Mouse (Mus musculus) lung, postnatal 10 days (tissue): Measurements from ENCODE around the gene Tmtc1.

Experiments used
- DNase-seq: peaks from one replicate; pipeline ENCODE4 v3.0.0; 2021

Gene Tmtc1

DNA sequence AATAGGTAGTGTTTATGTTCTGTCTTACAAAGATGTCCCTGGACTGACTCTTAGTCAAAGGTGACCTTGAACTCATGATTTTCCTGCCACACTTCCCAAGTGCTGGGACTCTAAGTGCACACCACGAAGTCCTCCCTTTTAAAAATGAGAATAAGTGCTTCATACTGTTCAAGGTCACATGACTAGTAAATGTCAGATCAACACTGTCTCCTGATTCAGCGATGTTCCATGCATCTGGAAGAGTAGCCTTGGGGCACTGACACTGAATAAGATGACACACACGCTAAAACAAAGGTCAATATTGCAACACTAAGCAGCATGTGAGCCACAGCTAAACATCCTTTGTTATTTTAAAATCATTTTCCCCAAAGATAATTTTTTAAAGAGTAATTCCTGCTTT is 139.0 kb downstream of the Tmtc1 start:
- no peak for DNase-seq

DNA sequence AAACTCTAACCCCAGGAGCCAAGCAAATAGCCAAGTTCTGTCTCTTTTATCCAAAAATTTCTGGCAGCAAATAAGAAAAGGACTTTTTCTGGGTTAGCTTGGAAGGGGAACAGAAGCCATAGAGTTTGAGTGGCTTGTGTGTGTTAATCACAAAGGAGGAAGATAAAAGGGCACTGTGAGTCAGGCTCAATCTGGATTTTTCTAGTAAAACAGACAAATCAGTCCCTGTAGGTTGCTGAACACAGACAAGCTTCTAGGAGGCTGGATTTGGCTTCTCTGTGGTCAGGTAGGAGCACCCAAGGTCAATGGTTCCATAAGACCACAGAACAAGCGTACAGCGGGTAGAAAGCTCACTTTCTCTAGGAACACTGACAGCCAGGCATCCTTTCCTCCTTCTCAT is 141.9 kb downstream of the Tmtc1 start:
- DNase-seq: no peak

DNA sequence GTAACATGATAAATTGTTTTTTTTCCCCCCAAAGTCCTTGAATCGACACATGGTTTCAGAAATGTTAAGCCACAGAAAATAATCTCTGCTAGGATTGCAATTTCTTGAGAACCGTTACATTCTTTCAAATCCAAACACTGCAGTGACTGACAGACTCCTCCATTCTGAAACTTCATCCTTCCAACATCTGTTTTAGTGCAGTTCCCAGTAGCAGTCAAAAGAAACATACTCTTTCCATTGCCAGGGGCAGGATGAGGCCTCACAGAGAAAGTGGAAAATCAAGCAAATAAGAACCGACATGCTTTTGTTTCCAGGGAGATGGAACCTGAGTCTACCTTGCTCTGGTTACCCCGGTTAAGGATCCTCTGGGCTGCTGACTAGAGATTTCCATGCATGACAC is 147.1 kb downstream of the Tmtc1 start:
- no peak for DNase-seq

DNA sequence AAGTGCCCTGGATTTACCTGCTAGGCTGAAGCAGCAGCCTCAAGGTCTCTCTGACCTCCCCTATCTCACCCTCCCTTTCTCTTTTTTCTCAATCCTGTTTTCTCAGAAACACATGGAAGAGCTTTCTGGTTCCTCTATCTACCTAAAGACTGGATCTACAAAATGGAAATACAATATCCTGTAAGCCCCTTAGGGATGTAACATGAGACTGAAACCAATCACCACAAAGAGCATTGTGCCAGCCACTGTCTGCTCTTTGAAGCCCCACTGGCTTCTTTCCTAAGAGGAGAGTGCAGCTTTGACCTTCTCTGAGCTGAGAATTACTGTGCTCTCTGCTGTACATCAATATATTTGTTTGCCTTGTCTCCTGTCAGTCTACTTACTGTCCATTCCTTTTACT is 147.8 kb downstream of the Tmtc1 start:
- no peak for DNase-seq

DNA sequence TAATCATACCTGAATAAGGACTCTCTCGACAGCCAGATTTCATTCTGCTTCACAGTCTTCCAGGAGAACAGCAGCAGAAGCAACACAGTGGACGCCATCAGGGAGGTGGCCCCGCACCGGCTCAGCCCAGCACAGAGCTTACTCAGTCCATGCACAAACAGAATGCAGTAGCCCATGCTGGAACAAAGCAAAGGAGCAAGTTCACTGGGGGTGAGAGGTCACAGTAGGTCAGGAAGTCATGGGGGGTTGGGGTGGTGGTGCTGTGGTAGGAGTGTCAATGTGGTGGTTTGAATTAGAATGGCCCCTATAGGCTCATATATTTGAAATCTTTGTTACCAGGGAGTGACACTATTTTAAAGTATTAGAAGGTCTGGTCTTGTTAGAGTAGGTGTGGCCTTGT is 149.7 kb downstream of the Tmtc1 start:
- DNase-seq: no peak

DNA sequence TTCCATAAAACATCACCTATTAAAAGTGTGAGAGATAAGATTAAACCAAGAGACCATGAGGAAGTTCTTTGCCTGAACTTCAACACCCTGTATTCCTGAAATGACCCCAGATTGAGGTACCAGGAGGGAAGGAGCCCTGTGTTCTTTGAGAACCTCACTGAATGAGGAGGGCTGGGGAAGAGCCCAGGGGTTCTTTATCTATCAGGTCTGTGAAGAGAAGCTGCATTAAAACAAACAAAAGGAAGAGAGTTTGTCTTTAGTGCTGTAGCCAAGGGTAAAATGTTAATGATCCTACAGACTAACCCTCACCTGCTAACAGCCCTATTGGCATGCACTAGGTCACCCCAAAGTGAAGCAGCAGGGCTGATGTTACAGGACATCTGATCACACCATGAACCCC is 153.3 kb downstream of the Tmtc1 start:
- DNase-seq: no peak

DNA sequence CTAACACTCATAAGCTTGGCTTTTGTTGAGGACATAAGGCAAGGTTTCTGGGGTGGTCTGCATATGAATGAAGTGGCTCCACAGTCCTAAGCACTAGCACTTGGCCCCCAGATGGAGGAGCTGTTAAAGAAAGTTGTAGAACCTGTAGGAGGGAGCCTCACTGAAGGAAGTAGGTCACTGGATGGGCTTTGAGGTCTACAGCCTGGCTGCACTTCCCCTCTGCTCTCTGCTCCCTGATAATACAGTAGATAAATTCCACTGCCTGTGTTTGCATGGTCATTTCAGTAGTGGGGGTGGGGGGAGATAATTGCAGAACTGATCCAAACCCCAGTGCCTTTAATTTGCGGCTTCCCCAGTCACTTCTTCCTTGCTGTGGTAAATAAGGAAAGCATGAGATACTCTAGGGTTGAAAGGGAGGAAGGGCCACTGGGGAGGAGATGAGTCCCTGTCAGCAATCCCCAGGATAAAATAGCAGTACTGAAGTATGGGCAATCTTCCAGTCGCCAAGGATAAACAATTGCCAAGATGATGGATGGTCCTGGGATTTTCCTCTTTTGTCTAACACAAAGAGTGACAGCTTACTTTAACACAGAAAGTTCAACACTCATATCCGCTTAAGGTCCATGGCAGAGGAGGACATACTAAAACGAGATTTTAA is 160.8 kb downstream of the Tmtc1 start:
- DNase-seq: peak; percentile 84

DNA sequence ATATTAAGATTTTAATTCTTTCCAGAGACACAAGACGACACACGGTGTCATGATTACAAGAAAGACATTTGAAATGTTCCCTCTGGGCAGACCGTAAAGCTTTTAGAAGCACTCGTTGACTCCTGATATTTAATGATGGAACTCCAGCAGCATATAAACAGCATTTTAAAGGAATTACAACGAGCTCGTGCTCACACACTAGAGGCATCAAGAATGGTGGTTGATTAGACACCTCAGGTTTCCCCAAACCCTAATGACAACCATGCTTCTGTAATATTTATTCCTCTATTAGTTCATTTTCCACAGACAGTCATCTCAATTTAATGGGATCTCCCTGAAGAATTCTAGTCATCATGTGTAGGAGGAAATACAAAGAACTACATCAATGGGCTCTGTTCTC is 164.9 kb downstream of the Tmtc1 start:
- DNase-seq: no peak

DNA sequence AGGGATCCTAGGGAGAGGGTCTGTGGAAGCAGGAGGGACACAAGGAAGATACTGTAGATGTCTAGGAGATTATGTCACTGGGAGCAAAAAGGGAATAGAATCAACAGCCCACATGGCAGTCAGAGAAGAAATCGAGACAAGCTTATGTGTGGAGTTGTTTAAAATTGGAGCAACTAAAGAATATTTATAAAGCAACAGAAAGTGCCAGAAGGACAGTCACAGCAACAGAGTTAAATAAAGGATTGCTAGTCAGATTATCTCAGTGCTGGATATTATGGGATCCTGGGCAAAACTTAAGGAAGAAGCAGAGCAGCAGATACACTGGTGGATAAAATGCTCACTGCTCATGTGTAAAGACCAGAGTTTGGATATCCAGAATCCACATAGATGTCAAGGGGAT is 167.8 kb downstream of the Tmtc1 start:
- DNase-seq: no peak

DNA sequence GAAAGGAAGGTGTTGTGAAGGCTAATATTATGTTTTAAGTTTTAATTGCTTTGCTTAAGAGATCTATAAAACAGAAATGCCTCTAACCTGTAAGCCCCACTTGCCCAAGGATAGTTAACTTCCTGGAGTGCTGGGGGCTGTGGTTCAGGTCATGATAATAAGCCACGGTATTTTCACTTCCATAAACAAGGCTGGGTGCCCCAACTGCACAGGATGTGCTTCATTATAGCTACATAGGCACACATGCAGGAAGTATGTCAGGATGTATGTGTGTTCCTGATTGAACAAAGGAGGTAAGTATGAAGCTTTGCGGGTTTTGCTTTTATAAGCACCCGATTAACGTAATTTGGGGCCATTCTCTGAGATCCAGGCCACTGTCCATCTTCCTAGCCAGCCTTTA is 169.1 kb downstream of the Tmtc1 start:
- DNase-seq: no peak

DNA sequence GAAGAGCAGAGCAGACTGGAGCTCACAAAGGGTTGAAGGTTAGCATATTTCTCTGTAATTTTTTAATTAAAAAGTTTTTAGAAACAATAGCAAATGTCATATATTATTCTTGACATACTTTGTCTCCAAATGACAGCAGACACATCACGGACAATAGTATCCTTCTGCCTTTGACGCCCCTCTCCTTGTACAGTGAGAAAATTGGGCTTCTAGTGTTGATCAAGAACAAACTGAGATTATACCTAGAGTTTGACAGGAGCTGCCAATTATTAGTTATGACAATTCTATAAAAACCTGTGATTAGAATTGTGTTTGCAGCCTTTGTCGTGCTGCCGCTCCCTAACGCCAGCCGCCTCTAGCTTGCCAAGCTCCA is 183.5 kb downstream of the Tmtc1 start:
- DNase-seq: no peak

DNA sequence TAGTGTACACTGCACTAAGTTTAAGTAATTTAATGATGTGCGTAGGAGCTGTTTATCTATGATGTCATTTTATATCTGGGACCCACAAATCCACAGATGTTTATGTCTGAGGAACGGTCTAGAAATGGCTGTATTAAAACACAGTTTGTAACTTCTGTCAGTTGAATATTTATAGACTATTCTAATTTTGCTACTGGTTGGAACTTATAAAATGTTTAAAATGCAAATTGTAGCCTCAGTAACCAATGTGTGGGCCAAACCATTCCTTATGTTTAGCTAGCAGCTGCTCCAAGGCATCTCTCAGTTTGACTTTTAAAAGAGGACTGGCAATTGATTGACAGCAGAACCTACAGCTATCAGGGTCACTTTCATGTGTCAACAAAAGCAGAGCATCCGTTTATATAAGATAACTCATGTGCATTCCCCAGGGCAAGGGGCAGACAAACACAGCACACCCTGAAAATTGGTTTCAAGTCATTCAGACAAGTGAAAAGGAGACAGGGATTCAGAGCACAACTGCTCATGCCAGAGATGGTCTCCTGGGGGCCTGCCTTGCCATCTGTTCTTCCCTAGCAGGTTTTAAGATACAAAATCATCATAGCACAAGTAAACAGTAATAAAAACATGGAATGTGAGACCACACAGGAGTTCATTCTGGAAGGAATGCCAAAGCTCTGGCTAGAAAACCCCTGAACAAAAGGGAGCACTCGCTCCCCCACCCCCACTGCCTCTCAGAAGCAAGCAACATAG is 184.0 kb downstream of the Tmtc1 start:
- DNase-seq: no peak

DNA sequence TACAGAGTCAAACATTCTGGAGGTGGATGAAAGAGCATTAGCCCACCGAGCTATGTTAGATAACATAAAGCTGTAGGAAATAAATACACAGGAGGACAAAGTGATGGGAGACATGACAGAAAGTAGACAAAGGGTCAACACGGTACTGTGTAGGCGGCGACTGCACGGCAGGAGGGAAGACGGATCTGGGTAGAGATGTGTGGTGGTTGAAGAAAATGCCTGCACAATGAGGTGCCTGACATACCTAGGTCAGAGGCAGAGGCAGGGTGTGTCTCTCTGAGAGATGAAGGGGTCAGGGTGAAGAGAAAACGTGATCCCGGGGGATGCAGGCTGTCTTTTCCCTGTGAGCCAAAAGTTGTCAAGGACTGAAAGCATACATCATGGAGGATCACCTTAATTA is 185.1 kb downstream of the Tmtc1 start:
- no peak for DNase-seq

DNA sequence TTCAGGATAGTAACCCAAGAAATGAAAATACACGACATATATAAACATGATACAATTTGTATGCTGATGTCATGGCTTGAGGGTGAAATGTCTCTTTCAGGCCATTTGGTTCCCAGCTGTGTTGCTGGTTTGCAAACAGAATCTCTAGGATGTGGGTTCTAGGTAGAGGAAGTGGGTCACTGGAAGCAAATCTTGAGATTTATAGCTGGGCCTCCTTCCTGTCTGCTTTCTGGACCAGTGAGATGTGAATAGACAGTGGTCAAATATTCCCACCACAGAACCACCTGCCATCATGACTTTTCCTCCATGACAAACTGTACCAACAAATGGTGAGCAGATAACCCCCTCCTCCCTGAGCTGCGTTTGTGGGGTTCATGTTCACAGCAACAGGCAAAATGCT is 186.4 kb downstream of the Tmtc1 start:
- DNase-seq: no peak

DNA sequence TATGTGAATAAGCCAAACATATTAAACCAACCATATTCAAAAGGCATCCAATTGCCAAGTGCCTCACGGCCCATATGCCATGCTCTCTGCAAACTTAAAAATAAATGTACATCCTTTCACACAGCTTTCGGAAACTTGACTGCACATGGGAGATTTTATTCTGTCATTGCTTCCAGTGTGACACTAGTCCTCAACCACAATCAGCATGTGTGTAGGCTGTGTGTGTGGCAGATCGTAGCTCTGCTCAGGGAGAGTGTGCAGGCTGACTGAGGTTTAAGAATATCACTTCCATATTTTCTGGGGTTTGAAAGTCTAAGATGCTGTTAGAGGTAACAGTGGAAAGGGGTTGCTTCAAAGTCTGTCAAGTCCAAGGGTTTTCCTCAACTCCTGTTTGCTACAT is 188.1 kb downstream of the Tmtc1 start:
- no peak for DNase-seq

DNA sequence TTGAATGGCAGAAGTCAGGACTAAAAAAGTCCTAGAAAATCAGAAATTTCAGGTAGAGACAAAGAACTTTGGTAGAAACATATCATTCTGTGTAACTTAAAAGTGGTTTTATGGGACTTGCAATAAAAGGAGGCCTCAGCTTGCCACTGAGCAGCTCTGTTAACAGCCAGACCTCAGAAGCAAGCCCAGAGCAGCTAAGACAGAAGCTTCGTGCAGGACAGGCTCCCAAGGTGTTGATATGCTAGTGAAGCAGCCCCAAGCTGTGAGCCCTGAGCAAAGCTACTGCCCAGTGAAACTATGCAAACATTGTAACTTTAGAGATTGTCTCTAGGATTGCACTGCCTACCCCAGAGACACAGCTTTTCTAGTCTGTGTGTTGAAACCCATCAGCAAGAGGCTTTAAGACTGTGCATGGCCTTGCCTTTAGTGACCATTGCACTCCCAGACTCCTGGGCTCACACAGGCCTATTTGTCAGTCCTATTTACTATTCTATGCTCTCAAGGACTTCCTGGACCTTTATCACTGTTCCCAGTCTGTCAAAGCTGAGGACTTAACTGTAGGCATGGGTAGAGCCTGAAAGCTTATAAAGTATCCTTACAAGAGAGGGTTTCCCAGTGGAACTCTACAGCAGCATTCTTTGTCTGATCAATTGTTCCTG is 188.7 kb downstream of the Tmtc1 start:
- DNase-seq: no peak

DNA sequence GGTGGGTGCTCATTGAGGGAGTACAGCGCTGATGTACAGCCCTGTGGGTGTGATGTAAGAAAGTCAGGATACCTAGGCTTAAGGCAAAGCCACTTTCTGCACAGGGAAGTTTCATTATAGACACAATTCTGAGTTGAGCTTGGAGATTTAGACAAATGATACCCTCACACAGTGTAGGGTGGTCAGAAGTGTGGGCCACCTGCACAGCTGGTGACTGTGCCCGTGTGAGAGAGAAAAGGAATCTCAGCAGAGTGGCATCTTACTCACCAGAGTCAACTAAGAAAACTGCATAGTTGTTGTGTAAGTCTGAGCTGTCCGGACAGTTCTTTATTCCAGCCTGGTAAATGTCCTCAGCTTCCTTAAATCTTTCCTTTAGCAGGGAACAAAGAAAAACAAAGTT is 195.0 kb downstream of the Tmtc1 start:
- no peak for DNase-seq

DNA sequence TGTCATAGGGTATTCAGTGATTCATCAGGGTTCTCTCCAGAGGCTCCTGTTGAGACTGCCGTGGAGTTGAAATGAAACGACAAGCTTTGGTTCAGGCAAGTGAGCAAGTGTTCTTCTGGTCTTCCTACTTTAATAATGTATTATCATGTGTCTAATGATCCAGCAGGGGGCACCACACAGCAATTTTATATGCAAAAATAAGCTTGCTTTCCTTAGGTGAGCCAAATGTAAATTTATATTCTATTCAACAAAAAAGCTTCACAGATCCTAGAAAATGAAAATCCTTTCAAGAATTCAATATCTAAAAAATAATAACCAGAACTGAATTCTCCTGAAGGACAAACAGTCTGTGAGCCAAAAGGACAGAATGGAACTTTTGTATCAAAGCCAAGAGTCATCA is 195.6 kb downstream of the Tmtc1 start:
- peak; percentile 63 for DNase-seq

DNA sequence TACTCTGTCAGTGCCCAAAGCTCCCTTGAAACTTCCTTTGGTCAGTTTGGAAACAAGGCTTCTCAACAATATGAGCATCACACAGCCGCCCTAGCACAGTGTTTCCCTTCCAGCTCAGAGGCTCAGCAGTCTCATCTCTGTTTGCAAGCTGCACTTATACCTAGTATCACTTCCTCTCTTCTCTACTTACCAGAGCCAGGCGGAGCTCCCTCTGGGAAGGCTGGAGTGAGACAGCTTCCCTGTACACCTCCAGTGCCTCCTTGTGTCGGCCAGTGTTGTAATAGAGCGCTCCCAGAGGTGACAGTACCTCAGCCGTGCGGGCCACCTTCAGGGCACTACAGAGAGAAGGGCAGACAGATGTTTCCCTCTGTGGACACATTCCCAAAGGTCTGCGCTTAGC is 197.6 kb downstream of the Tmtc1 start:
- DNase-seq: no peak

DNA sequence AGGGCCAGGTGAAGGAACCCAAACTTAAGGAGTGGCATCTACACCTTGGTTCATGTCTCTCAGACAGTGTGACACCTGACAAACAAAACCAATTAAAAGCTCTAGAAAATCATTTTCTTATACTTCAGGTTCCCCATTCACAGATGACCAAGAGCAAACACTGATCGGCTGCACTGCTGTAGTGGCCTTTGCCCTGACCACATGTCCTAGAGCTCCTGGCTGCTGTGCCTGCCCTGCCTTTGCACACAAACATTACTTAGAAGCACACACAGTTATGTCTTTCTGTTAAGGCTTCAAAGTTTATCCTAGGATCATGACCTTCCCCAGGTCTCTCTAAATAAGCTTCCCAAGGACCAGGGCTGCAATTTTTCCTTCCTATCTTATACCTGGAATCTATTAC is 199.4 kb downstream of the Tmtc1 start:
- no peak for DNase-seq

DNA sequence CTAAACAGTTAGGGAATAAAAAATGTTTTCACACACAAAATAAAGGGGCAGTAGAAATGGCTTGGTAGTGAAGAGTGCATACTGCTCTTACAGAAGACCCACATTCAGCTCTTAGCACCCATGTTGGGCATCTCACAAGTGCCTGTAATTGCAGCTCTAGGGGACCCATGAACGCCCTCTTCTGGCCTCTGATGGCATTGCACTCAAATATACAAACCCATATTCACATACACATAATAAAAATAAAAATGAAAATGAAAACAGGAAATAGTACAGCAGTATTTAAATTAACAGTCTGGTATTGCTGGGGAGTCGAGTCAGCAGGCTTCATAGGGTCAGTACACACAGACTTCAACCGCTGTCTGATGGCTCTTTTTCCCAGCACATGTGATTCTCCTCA is 201.9 kb downstream of the Tmtc1 start:
- no peak for DNase-seq

DNA sequence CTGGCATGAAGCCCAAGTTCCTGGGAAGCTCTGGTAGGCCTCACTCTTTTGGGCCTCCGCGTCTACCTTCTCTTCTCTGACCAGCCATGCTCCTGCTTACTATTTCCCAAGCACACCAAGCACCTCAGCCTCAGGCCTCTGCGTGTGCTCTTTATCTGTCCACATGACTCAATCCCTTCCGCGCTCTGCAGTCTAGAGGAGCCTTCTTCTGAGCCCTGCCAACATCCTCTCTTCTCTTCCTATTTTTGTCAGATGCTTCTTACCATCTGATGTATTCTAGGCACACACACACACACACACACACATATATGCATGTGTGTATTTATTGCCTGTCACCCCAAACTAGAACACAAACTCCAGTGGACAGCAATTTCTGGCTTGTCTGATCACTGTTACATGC is 202.5 kb downstream of the Tmtc1 start:
- no peak for DNase-seq

DNA sequence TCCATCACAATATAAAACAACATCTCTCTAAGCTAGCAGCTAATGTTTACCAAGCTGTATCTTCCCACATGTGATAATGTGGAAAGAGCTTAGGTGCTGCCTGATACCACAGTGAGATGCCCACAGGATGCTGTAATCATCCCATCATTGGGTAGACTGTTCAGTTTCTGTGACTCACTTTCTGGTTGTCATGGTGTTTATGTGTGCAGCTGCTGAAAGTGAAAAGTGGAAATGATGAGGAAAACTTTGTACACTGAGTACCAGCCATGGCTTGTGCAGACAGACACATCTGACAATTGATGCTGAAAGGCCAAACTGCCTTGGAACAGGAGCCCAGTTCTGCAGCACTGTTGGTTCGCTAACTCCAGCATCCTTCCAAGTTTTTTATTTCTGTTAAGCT is 204.9 kb downstream of the Tmtc1 start:
- no peak for DNase-seq

DNA sequence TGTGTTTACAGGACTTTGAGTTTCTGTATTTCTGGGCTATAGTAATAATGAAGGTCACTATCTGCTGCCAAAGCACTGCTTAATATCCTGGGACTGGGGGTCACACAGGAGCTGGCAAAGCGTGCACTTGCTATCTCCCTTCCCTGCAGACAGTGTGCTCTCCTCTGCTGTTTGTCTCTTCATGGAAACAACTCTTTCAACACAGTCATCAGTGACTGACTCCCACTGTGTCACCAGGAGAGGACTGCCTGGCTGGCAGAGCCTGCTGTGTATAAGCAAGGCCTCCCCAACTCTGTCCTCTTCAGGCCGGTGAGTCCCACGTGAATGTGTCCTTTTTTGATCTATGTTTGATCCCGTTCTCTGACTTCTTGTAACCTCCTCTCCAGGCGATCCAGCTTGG is 206.7 kb downstream of the Tmtc1 start:
- DNase-seq: no peak
